Mouse (Mus musculus) limb, embryonic 14.5 days (tissue): ENCODE measurements at regions not wholly inside any gene's neighbourhood (a gene's known extent, or its start where the extent isn't known, plus 50 kb on each side); places are given as distances from the start of the nearest gene placed in this dataset.

Experiments used
- ATAC-seq: fragments of 200-750 bp; cut with Nextera tagmentation; 2 replicates; pipeline ENCODE4 v1.8.0; 2017; ENCODE audit warnings: low read depth, moderate number of reproducible peaks, moderate TSS enrichment; ENCODE audit not compliant: low FRiP score
- DNase-seq: peaks from one replicate; pipeline ENCODE4 v3.0.0-alpha.2; 2015; ENCODE audit warnings: low spot score
- H3K27ac ChIP-seq: fragments of 300-500 bp; sonication (generic); replicated peaks from 2 replicates; pipeline ENCODE4 v1.5.1; 2014; ENCODE audit warnings: low read depth, mild to moderate bottlenecking, low read length, moderate library complexity, mixed read lengths
- H3K27me3 ChIP-seq: fragments of 300-500 bp; sonication (generic); 2 replicates; pipeline ENCODE4 v1.6.1; 2014; ENCODE audit warnings: low read length, mixed read lengths; ENCODE audit not compliant: control insufficient read depth, insufficient read depth
- H3K36me3 ChIP-seq: fragments of 300-500 bp; sonication (generic); 2 replicates; pipeline ENCODE4 v1.6.1; 2014; ENCODE audit warnings: mild to moderate bottlenecking, low read length, moderate library complexity, mixed read lengths; ENCODE audit not compliant: control insufficient read depth, insufficient read depth
- H3K4me1 ChIP-seq: fragments of 300-500 bp; sonication (generic); 2 replicates; pipeline ENCODE4 v1.6.1; 2014; ENCODE audit warnings: antibody characterized with exemption, low read length, mixed read lengths; ENCODE audit not compliant: control insufficient read depth, insufficient read depth
- H3K4me2 ChIP-seq: fragments of 300-500 bp; sonication (generic); replicated peaks from 2 replicates; pipeline ENCODE4 v1.6.1; 2014; ENCODE audit warnings: low read depth, mild to moderate bottlenecking, low read length, moderate library complexity; ENCODE audit not compliant: severe bottlenecking
- H3K4me3 ChIP-seq: fragments of 300-500 bp; sonication (generic); replicated peaks from 2 replicates; pipeline ENCODE4 v1.5.1; 2014; ENCODE audit warnings: low read length
- H3K9ac ChIP-seq: fragments of 300-500 bp; sonication (generic); 2 replicates; pipeline ENCODE4 v1.6.1; 2014; ENCODE audit warnings: mild to moderate bottlenecking, low read depth, low read length, moderate library complexity; ENCODE audit not compliant: severe bottlenecking
- H3K9me3 ChIP-seq: fragments of 300-500 bp; sonication (generic); 2 replicates; pipeline ENCODE4 v1.6.1; 2016; ENCODE audit warnings: low read length; ENCODE audit not compliant: control insufficient read depth
- POLR2A ChIP-seq: fragments of 200-500 bp; IDR thresholded peaks from 2 replicates; pipeline ENCODE4 v1.8.0; 2012; ENCODE audit warnings: inconsistent platforms, mild to moderate bottlenecking, moderate library complexity, borderline replicate concordance; ENCODE audit not compliant: insufficient read depth, insufficient read length; ENCODE audit errors: extremely low read depth
- WGBS: fragments of 180-500 bp; shearing (Covaris S2); extraction: QIAGEN DNeasy Blood & Tissue Kit; methylation state at CpG from one replicate; pipeline ENCODE4 v1.1.7; 2014; 5-methylcytosine and 5-hydroxymethylcytosine counted together

DNA sequence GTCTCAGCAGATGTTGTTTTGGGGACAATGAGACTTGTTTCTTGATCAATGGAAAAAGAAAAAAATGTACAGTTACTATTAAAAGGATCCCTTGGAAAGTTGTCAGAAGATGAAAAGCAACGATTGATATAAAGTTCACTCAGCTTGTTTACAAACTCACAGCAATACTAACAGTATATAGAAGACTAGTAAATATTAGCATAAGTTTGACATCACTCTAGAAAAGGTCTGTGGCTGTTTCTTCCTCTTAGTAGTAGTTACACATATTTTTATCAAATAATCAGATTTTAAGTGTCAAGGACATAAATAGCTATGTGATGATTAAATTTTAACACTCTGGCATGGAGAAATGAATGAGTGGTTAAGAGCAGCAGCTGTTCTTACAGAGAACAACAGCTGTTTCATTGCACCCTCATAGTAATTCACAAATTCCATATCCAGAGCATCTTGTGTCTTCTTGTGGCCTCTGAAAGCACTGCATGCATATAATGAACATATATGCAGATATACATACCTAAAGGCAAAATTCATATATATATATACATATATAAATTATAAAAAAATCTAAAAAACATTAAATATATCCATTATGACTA, 179.1 kb upstream of the Pcdh10 start:
- no peak overlapping the region for H3K27ac ChIP-seq
- no peak for DNase-seq
- 86% methylated on average over 1 of the region's 1 CpGs for WGBS

GRCm38 (mm10) chr3:45204392-45205043, 173.7 kb upstream of the Pcdh10 start:
- WGBS = 73% methylated on average over 2 of the region's 2 CpGs

More for the DNA sequence above, 179.1 kb upstream of the Pcdh10 start:
- no peak overlapping the region for H3K4me3 ChIP-seq
- no peaks in the 10 kb centered on the region for H3K36me3 ChIP-seq
- H3K4me2 ChIP-seq = no peak overlapping the region
- no peaks in the 10 kb centered on the region for H3K4me1 ChIP-seq
- no peak for ATAC-seq
- H3K9ac ChIP-seq = no peak overlapping the region
- TF ChIP-seq POLR2A = no peak
- H3K9me3 ChIP-seq = no peaks in the 10 kb centered on the region
- H3K27me3 ChIP-seq = no peaks in the 10 kb centered on the region

DNA sequence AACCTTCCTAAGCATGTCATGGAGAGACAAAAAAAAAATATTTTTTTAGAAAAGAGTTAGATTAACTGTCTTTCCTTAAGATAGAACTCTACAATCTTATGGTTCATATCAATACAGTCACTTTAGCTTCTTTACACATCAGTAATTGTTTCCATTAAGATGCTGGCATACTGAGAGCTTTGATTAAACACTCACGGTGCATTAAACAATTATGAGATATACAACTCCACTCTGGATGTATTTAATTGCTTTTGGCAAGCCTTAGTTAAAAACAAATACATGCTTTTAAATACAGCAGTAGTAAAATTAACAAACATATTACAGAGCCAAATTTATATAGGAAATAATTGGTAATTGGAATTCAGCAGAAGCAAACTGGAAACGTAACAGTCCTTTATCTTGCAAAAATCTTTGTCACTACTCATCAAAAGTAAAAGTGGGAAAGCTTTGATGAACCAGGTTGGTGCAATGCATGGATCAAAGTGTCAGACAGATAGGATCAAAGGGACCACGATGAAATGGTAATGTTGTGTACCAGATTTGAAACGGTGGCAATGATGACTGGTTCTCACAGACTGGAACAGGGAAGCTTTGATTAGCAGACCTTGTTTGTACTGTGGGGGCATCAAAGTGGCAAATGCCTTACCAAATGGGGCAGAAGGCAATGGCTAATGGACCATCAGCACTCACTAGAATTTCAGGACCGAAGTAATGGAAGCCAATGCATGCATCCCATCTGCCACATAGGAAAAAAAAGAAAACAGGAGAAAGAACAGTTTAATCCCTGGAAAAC, 146.4 kb upstream of the Pcdh10 start:
- Histone ChIP-seq H3K27me3 (no peaks in the 10 kb centered on the region), H3K9me3 (no peaks in the 10 kb centered on the region), H3K36me3 (no peaks in the 10 kb centered on the region), H3K4me3 (no peak overlapping the region), H3K4me2 (no peak overlapping the region), H3K4me1 (no peaks in the 10 kb centered on the region), H3K27ac (no peak overlapping the region), H3K9ac (no peak overlapping the region)
- DNase-seq (no peak), ATAC-seq (no peak)
- no peak for TF ChIP-seq POLR2A
- 41% methylated on average over 5 of the region's 5 CpGs for WGBS

More at GRCm38 (mm10) chr3:45204392-45205043, 173.7 kb upstream of the Pcdh10 start:
- Histone ChIP-seq H3K36me3 (no peaks in the 10 kb centered on the region), H3K4me3 (no peak overlapping the region), H3K4me1 (0 out of 2 replicates have a peak, but pooled peaks cover 2% of the 10 kb centered on the region), H3K9me3 (no peaks in the 10 kb centered on the region), H3K4me2 (no peak overlapping the region), H3K9ac (no peak overlapping the region), H3K27ac (no peak overlapping the region), H3K27me3 (no peaks in the 10 kb centered on the region)
- DNase-seq (peak; percentile 57), ATAC-seq (peak; percentile 19; the same call in 1 of the 2 replicates)
- no peak for TF ChIP-seq POLR2A

DNA sequence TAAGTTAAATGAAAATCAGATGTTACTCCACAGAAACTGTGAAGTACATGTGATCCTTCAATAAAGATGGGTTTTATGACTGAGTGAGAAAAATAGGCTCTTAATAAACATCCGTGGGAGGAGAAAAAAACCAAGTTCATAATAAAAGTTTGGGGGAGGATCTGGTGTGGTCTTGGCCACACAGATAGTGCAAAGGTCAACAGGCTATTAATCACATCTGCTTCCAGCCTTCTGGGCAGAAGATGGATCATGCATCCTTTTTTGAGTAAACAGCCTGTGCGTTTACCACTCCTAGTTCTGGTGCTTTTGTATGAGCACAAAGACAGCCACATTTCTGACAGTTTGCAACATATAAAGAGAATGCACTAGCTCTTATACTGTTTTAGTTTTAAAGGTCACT, 139.7 kb upstream of the Pcdh10 start:
- H3K9ac ChIP-seq = no peak overlapping the region
- H3K4me1 ChIP-seq = no peaks in the 10 kb centered on the region
- peak; percentile 60 for ATAC-seq
- no peak overlapping the region for H3K27ac ChIP-seq
- H3K9me3 ChIP-seq = no peaks in the 10 kb centered on the region
- peak; percentile 4 for DNase-seq
- no peak for TF ChIP-seq POLR2A
- no peak overlapping the region for H3K4me2 ChIP-seq
- no peaks in the 10 kb centered on the region for H3K27me3 ChIP-seq
- H3K4me3 ChIP-seq = no peak overlapping the region
- 24% methylated on average over 2 of the region's 2 CpGs for WGBS
- no peaks in the 10 kb centered on the region for H3K36me3 ChIP-seq

DNA sequence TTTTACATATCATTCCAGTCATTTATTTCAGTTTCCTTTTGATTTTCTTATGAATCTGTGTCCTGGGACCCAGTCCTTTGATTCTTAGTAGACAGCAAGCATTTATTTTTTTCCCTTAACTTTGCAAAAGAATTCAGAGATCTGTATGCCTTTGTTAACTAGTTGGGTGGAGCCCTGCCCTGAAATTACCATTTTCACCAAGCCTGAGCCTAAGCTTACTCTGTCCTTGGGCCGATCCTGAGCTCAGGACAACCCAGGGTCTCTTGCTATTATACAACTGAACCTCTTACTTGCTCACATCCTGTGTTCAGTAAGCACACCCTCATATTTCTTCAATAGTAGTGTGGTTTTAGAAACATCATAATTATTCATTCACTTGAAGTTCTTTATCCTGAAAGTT, 132.7 kb upstream of the Pcdh10 start:
- no peaks in the 10 kb centered on the region for H3K4me1 ChIP-seq
- 83% methylated on average over 1 of the region's 1 CpGs for WGBS
- no peak for DNase-seq
- no peak overlapping the region for H3K4me2 ChIP-seq
- H3K36me3 ChIP-seq = no peaks in the 10 kb centered on the region
- no peaks in the 10 kb centered on the region for H3K27me3 ChIP-seq
- H3K9me3 ChIP-seq = no peaks in the 10 kb centered on the region
- H3K27ac ChIP-seq = no peak overlapping the region
- H3K4me3 ChIP-seq = no peak overlapping the region
- no peak for ATAC-seq
- TF ChIP-seq POLR2A = no peak
- H3K9ac ChIP-seq = no peak overlapping the region
